Mouse (Mus musculus): ENCODE measurements around the gene Id2. TPM values are rescaled to one million over a fixed set of nuclear protein-coding genes. Genes with fewer than 3 reads are reported as not detected.

Id2 gene
- polyA plus RNA-seq, 1 experiment from 2014 or later, result 332 TPM

DNA sequence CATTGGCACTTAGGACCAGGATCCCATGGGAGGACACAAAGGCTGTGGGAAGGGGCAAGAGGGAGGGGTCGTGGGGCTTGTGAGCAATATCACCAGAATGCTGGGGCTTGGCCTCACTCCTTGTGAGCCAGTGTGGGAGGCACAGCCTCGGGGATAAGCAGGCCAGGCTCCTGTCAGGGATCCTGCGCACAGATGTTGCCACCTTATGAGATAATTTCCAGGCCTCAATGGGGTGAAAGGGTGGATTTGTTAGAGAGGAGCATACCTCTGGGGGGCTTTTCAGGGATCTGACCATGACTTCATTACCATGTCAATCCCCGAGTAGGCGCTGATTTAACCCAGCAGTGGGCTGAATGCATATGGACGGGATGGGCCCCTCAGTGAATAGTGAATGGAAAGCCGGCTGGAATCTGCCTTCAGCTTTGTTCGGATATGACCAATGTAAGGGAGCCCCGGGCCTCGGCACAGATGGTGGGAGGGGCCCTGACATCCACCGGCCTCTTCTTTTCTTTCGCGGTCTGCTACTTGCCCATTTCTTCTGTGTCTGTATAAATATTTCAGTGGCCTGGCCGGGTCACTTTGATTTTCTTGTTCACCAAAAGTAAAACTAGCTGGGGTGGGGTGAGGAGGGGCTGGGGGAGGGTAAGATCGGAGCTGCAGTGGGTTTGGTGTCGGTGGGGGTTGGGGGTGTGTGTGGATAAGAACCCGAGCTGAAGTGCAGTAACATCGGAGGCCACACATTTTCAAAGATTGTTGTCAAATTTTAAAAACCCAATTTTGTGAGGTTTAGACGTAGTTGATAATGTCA, 27.7 kb upstream of the Id2 start:
- 5% methylated on average over 19 of the region's 19 CpGs for whole genome bisulfite sequencing
- Histone ChIP-seq H3K4me3 (no peak overlapping the region), H3K27ac (peak overlapping the region; percentile 25), H3K4me2 (replicated peaks) (peak overlapping the region; percentile 30; the same call in 1 of the 2 replicates), H3K4me1 (peaks cover 43% of the 10 kb centered on the region), H3K9ac (no peak overlapping the region), H3K27me3 (peaks cover 2% of the 10 kb centered on the region; the same call in 1 of the 2 replicates), H3K9me3 (replicated peaks) (no peaks in the 10 kb centered on the region), H3K36me3 (no peaks in the 10 kb centered on the region)
- ATAC-seq (ENCODE audit: low FRiP score), result peak; percentile 94

DNA sequence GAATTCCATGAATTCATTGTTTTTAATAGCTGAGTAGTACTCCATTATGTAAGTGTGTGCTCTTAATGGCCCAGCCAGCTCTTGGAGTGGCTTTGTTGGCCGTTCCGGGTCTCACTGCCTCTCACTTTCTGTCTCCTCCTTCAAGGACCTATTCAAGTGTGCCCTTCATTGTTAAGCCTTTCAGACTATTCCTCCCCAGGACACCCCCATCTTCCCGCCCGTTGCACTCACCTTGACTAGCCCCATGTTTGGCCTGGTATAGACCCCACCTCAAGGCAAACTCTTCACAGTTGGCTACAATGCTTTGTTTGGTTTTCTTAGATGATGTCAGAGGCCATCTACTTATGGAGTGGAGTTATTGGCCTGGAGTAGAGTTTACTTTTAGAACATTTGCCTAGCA, 23.8 kb upstream of the Id2 start:
- peaks cover 26% of the 10 kb centered on the region for H3K4me1 ChIP-seq
- H3K9ac ChIP-seq, result no peak overlapping the region
- H3K4me2 ChIP-seq (replicated peaks), result no peak overlapping the region
- no peak for ATAC-seq (ENCODE audit: low FRiP score)
- no peaks in the 10 kb centered on the region for H3K9me3 ChIP-seq (replicated peaks)
- H3K27me3 ChIP-seq, result 0 out of 2 replicates have a peak, but pooled peaks cover 3% of the 10 kb centered on the region
- no peak overlapping the region for H3K4me3 ChIP-seq
- H3K27ac ChIP-seq, result no peak overlapping the region
- WGBS, result 90% methylated on average over 4 of the region's 4 CpGs
- H3K36me3 ChIP-seq, result no peaks in the 10 kb centered on the region

DNA sequence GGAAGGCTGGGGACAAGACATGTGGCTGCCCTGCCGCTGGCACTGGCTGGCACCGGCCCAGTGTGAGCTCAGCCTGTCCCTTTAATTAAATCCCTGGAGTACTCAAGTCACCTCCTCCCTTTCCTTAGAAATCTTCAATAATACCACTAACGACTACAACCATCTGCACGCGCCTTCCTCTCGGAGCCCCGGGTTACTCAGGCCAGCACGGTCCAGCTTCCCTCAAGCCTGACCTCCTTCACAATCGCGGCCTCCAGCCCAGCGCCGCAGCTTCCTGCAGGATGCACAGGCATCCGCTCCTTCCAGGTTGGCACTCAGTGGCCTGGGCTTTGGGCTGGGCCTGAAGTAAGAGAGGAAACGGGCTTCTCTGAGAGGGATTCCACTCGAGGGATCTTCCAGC, 22.3 kb upstream of the Id2 start:
- Histone ChIP-seq H3K36me3 (no peaks in the 10 kb centered on the region), H3K4me3 (no peak overlapping the region), H3K9me3 (replicated peaks) (no peaks in the 10 kb centered on the region), H3K4me2 (replicated peaks) (no peak overlapping the region), H3K27ac (no peak overlapping the region), H3K4me1 (peaks cover 13% of the 10 kb centered on the region), H3K27me3 (0 out of 2 replicates have a peak, but pooled peaks cover 3% of the 10 kb centered on the region), H3K9ac (no peak overlapping the region)
- no peak for ATAC-seq (ENCODE audit: low FRiP score)
- WGBS, result 57% methylated on average over 15 of the region's 15 CpGs

DNA sequence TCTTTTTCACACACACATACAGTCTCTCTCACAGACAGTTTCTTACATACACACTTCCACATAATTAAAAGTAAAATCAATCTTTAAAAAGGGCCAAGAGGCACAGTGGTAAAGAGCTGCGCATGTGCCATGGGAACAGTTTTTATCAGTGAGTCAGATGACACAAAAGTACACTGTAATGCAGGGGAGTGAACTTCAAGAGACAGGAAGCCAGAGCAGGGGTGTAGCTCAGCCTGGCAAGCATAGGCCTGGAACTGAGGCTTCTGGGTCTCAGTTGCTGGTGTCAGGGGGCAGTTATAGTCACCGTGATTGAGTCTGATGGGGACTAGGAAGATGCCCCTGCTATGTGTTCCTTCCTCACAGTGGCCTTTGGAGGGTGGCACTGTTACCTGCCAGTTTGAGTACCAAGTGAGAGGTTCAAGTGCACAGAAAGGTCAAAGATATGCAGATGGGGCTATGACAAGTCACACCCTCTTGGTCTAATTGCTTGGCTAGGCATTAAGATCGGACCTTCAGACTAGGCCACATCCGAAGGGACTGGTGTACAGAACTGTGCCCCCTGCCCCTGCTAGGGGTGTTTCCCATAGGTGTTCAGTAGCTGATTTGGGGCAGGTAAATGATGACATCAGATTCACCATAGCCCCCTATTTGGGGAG, 21.0 kb upstream of the Id2 start:
- H3K9me3 ChIP-seq (replicated peaks), result no peaks in the 10 kb centered on the region
- WGBS, result 91% methylated on average over 4 of the region's 4 CpGs
- ATAC-seq (ENCODE audit: low FRiP score), result no peak

DNA sequence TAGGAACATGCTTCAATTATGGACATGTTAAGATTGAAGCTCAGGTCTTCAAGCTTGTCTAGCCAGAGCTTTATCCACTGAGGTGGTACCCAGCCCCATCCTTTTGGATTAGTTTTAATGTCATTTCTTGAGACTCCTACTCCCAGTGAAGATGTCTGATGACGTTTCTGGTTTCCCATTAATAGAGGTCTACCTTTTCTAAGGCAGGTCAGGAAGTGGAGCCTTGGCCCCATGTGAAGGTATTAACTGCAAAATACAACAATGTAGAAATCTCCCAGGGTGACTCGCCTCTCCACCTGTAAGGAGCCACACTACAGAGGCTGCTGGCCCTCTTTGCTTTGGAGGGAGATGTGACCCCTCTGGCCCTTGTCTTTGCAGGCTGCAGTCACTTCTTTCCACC, 19.2 kb upstream of the Id2 start:
- WGBS, result 89% methylated on average over 2 of the region's 2 CpGs
- no peak overlapping the region for H3K4me2 ChIP-seq (replicated peaks)
- H3K27ac ChIP-seq, result no peak overlapping the region
- H3K27me3 ChIP-seq, result 0 out of 2 replicates have a peak, but pooled peaks cover 3% of the 10 kb centered on the region
- no peak overlapping the region for H3K4me3 ChIP-seq
- no peak overlapping the region for H3K9ac ChIP-seq
- no peak for ATAC-seq (ENCODE audit: low FRiP score)
- no peaks in the 10 kb centered on the region for H3K9me3 ChIP-seq (replicated peaks)
- H3K36me3 ChIP-seq, result no peaks in the 10 kb centered on the region
- peaks cover 6% of the 10 kb centered on the region for H3K4me1 ChIP-seq

More for the DNA sequence above, 21.0 kb upstream of the Id2 start:
- 0 out of 2 replicates have a peak, but pooled peaks cover 3% of the 10 kb centered on the region for H3K27me3 ChIP-seq
- no peak overlapping the region for H3K4me3 ChIP-seq
- H3K4me2 ChIP-seq (replicated peaks), result no peak overlapping the region
- peaks cover 6% of the 10 kb centered on the region for H3K4me1 ChIP-seq
- no peak overlapping the region for H3K9ac ChIP-seq
- H3K27ac ChIP-seq, result no peak overlapping the region
- H3K36me3 ChIP-seq, result no peaks in the 10 kb centered on the region

DNA sequence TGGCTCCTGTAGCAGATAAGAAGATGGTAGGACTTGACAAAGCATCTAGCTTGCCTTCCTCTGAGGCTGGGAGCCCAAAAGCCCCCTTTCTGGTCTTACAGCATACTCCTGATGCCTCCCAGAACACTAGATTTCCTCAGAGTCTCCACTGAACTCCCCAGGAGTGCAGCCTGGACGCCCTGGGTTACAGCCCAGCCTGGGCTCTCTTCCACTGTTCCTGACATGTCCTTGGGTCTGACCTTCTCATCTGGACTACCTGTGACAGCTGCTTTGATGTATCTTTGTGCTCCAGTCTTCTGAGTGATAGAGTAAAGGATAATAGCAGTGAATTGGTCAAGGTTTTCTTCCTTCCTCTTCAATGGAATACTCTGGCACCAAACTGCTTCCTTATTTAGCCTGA, 17.5 kb upstream of the Id2 start:
- no peak for ATAC-seq (ENCODE audit: low FRiP score)
- Histone ChIP-seq H3K4me1 (peaks cover 4% of the 10 kb centered on the region), H3K4me3 (no peak overlapping the region), H3K36me3 (no peaks in the 10 kb centered on the region), H3K9me3 (replicated peaks) (no peaks in the 10 kb centered on the region), H3K4me2 (replicated peaks) (no peak overlapping the region), H3K27me3 (0 out of 2 replicates have a peak, but pooled peaks cover 3% of the 10 kb centered on the region), H3K27ac (no peak overlapping the region), H3K9ac (no peak overlapping the region)
- WGBS, result 75% methylated on average over 1 of the region's 1 CpGs

DNA sequence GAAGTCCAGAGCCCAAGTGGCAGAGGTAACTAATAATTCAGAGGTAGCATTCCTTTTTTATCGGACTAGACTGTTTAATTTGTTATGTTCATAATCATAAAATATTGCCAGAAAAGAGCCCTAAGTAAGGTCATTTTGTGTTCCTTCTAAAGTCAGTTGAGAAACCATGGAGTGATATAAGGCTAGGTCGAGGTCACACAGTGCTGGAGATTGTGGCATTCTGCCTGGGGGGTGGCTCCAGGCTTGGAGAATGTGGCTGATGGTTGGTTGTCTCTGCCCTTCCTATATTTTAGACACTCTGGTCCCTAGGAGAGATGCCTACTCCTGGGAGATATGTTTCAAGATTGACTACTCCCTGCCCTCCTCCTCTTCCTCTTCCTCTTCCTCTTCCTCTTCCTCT, 16.4 kb upstream of the Id2 start:
- no peak for ATAC-seq (ENCODE audit: low FRiP score)
- H3K27ac ChIP-seq, result no peak overlapping the region
- H3K9me3 ChIP-seq (replicated peaks), result no peaks in the 10 kb centered on the region
- no peak overlapping the region for H3K9ac ChIP-seq
- H3K27me3 ChIP-seq, result 0 out of 2 replicates have a peak, but pooled peaks cover 3% of the 10 kb centered on the region
- no peak overlapping the region for H3K4me3 ChIP-seq
- H3K4me1 ChIP-seq, result no peaks in the 10 kb centered on the region
- H3K4me2 ChIP-seq (replicated peaks), result no peak overlapping the region
- H3K36me3 ChIP-seq, result no peaks in the 10 kb centered on the region
- WGBS, result 83% methylated on average over 2 of the region's 2 CpGs

DNA sequence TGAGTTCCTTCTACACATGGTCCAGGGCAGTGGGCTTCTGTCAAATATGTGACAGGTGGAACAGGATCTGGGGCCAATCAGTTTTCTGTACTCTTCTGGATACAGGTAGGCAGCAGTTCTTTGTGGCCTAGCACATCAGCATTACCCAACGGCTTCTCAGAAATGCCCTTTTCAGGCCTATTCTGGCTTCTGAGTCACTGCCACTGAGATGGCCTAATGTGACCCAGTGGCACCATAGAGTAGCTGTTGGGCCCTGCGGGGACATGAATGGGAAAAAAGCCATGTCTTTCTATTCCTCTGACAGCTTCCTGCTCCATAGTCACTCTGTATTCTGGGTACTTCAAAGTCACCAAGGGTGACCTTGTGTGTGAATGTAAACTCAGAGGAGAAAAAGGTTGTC, 15.9 kb upstream of the Id2 start:
- H3K4me3 ChIP-seq, result no peak overlapping the region
- WGBS, result 93% methylated on average over 2 of the region's 2 CpGs
- no peaks in the 10 kb centered on the region for H3K36me3 ChIP-seq
- H3K9ac ChIP-seq, result no peak overlapping the region
- no peaks in the 10 kb centered on the region for H3K9me3 ChIP-seq (replicated peaks)
- no peaks in the 10 kb centered on the region for H3K4me1 ChIP-seq
- ATAC-seq (ENCODE audit: low FRiP score), result no peak
- H3K27me3 ChIP-seq, result 0 out of 2 replicates have a peak, but pooled peaks cover 3% of the 10 kb centered on the region
- no peak overlapping the region for H3K27ac ChIP-seq
- no peak overlapping the region for H3K4me2 ChIP-seq (replicated peaks)

DNA sequence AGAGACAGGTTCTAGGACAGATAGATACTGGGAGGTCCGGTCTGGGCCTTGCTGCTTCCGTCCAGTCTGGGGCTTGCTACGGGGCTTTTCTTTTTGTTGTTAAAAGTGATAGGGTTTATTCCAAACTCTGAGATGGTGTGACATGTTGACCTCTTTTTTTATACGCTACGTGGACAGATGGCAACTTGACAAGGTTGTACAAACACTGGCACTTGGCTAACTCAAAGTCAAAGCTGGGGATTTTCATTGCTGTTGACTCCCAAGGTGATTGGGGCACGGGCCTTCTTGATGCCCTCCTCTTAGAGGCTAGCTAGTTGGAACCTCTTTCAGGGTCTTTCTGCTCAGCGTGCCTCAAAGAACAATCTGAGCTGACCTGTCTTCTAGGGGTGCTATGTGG, 13.7 kb upstream of the Id2 start:
- H3K4me1 ChIP-seq, result peaks cover 3% of the 10 kb centered on the region; the same call in 1 of the 2 replicates
- H3K27ac ChIP-seq, result no peak overlapping the region
- H3K4me2 ChIP-seq (replicated peaks), result no peak overlapping the region
- no peaks in the 10 kb centered on the region for H3K27me3 ChIP-seq
- H3K9me3 ChIP-seq (replicated peaks), result no peaks in the 10 kb centered on the region
- no peak overlapping the region for H3K9ac ChIP-seq
- 75% methylated on average over 7 of the region's 7 CpGs for WGBS
- no peak for ATAC-seq (ENCODE audit: low FRiP score)
- H3K36me3 ChIP-seq, result no peaks in the 10 kb centered on the region
- no peak overlapping the region for H3K4me3 ChIP-seq

DNA sequence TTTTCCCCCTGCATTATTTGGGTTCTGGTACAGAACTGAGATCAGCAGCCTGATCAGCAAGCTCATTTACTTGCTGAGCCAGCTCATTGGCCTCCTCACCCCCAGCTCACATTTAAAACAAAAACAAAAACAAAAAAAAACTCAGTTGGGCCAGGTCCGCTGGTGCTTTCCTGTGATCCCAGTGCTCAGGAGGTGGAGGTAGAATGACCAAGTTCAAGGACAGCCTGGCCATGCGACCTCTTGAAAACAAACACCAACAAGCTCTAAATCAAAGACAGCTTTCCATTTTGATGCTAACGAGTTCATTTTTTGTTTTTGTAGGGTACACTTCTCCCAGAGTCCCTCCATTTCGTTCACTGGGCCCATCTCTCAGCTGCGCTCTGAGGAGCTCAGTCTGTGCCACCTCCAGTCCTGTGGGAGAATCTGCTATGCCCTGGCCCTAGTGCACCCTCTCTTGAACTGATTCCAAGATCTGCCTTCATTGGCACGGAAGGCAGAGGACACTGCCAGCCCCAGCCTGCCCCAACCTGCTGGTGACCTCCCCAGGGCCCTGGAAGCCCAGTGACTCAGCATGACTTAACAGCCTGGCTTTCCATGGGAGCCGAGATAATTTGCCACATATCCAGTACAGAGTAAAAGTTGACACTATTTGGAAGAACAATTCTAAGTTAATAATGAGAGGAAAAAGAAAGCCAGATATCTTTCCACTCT, 13.2 kb upstream of the Id2 start:
- Histone ChIP-seq H3K4me1 (peaks cover 3% of the 10 kb centered on the region; the same call in 1 of the 2 replicates), H3K36me3 (no peaks in the 10 kb centered on the region), H3K4me3 (no peak overlapping the region), H3K27ac (no peak overlapping the region), H3K27me3 (no peaks in the 10 kb centered on the region), H3K9me3 (replicated peaks) (no peaks in the 10 kb centered on the region), H3K9ac (no peak overlapping the region), H3K4me2 (replicated peaks) (no peak overlapping the region)
- WGBS, result 70% methylated on average over 7 of the region's 7 CpGs
- ATAC-seq (ENCODE audit: low FRiP score), result no peak

DNA sequence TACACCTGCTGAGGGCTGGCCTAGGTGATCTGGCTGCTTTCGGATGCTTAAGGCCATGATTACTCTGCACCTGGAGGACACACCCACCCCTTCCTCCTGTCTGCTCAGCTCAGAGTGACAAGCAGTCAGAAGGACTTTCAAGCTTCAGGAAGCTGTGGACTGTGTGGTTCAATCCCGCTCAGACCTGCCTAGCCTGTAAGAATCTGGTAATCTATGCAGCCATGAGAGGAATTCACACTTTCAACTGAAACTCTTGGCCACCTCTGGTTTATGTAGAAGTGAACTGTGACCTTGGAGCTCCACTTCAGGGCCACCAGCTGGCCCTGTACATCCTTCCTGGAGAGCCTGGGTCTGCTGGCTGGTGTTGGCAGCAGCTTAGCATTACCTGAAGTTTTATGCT, 11.9 kb upstream of the Id2 start:
- 0 out of 2 replicates have a peak, but pooled peaks cover 1% of the 10 kb centered on the region for H3K27me3 ChIP-seq
- WGBS, result 71% methylated on average over 2 of the region's 2 CpGs
- H3K9me3 ChIP-seq (replicated peaks), result no peaks in the 10 kb centered on the region
- no peak overlapping the region for H3K4me2 ChIP-seq (replicated peaks)
- H3K9ac ChIP-seq, result no peak overlapping the region
- H3K27ac ChIP-seq, result no peak overlapping the region
- H3K36me3 ChIP-seq, result no peaks in the 10 kb centered on the region
- H3K4me3 ChIP-seq, result no peak overlapping the region
- ATAC-seq (ENCODE audit: low FRiP score), result no peak
- peaks cover 3% of the 10 kb centered on the region; the same call in 1 of the 2 replicates for H3K4me1 ChIP-seq

DNA sequence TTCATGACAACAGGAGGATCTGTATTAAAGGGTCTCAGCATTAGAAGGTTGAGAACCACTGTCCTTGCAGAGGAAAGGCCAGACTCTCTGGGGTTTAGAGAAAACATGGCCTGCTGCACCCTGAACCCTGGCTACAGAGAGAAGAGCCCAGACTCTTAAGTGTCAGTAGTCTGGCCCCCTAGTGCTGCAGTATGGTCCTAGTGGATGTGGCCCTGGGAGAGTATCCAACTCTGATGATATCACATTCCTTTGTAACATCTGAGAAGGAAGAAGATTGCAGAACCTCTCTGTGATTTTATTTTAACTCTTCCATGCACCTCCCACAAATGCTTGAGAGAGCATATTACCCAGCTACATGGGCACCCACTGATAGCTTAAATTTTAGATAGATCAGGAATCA, 7.6 kb upstream of the Id2 start:
- no peak overlapping the region for H3K27ac ChIP-seq
- 0 out of 2 replicates have a peak, but pooled peaks cover 3% of the 10 kb centered on the region for H3K27me3 ChIP-seq
- H3K4me3 ChIP-seq, result no peak overlapping the region
- ATAC-seq (ENCODE audit: low FRiP score), result no peak
- no peak overlapping the region for H3K9ac ChIP-seq
- H3K36me3 ChIP-seq, result no peaks in the 10 kb centered on the region
- H3K4me2 ChIP-seq (replicated peaks), result no peak overlapping the region
- H3K4me1 ChIP-seq, result peaks cover 17% of the 10 kb centered on the region
- no peaks in the 10 kb centered on the region for H3K9me3 ChIP-seq (replicated peaks)
